Mouse (Mus musculus): ENCODE data around the gene AC141477.1. TPM values are rescaled to one million over a fixed set of nuclear protein-coding genes. Genes with fewer than 3 reads are reported as not detected.

The AC141477.1 gene
- polyA plus RNA-seq, 1 experiment from 2014 or later = 2.0 TPM

DNA sequence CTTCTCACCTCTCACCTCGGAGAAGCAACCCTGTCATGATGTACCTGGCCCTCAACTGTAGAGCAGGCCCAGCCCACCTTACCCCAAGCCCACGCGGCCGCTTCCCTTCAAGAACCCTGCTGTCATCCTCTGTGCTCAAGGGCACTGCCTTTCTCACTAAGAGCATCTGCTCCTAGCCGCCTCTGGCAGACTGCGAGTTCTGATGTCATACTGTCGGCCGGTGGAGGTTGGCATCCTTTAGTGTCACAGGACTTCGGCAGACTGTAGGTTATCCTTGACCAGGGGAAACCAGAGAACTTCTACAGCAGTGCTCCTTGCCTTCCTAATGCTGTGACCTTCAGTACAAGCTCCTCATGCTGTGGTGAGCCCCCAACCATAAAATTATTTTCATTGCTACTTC is 49.1 kb downstream of the AC141477.1 start:
- ATAC-seq = no peak
- H3K9ac ChIP-seq = no peak overlapping the region
- H3K27me3 ChIP-seq (replicated peaks) = no peaks in the 10 kb centered on the region
- no peaks in the 10 kb centered on the region for H3K4me1 ChIP-seq (replicated peaks)
- H3K36me3 ChIP-seq = peaks cover 38% of the 10 kb centered on the region
- no peaks in the 10 kb centered on the region for H3K9me3 ChIP-seq
- no peak overlapping the region for H3K4me3 ChIP-seq (replicated peaks)
- no peak overlapping the region for H3K4me2 ChIP-seq (replicated peaks)
- no peak overlapping the region for H3K27ac ChIP-seq
- WGBS = 95% methylated on average over 9 of the region's 9 CpGs

Other genes starting within 250 kb of the AC141477.1 start
- gene Prmt2, start 202.6 kb downstream of the AC141477.1 start, polyA plus RNA-seq (2015; fragmentation: Nextera tagmentation; extraction: Ambion mirVana) = 42.6 and 43.7 TPM in 2 replicates
- gene S100b, start 186.6 kb downstream of the AC141477.1 start, polyA plus RNA-seq (2015; fragmentation: Nextera tagmentation; extraction: Ambion mirVana) = 2.2 and 2.6 TPM in 2 replicates
- 9.0 and 10.2 TPM in 2 replicates for gene Dip2a, start 95.2 kb downstream of the AC141477.1 start, polyA plus RNA-seq (2015; fragmentation: Nextera tagmentation; extraction: Ambion mirVana)
- 11.2 and 11.7 TPM in 2 replicates for gene Pcnt, start 2.3 kb upstream of the AC141477.1 start, polyA plus RNA-seq (2015; fragmentation: Nextera tagmentation; extraction: Ambion mirVana)
- not detected in 2 replicates for gene 2610028H24Rik, start 8.6 kb upstream of the AC141477.1 start, polyA plus RNA-seq (2015; fragmentation: Nextera tagmentation; extraction: Ambion mirVana)
- 37.3 and 42.1 TPM in 2 replicates for gene Mcm3ap, start 28.5 kb upstream of the AC141477.1 start, polyA plus RNA-seq (2015; fragmentation: Nextera tagmentation; extraction: Ambion mirVana)
- 5.3 and 5.5 TPM in 2 replicates for gene Ybey, start 28.7 kb upstream of the AC141477.1 start, polyA plus RNA-seq (2015; fragmentation: Nextera tagmentation; extraction: Ambion mirVana)
- 60.2 and 67.2 TPM in 2 replicates for gene Lss, start 91.1 kb upstream of the AC141477.1 start, polyA plus RNA-seq (2015; fragmentation: Nextera tagmentation; extraction: Ambion mirVana)
- gene Spatc1l, start 121.8 kb upstream of the AC141477.1 start, polyA plus RNA-seq (2015; fragmentation: Nextera tagmentation; extraction: Ambion mirVana) = not detected in 2 replicates
- gene Ftcd, start 135.2 kb upstream of the AC141477.1 start, polyA plus RNA-seq (2015; fragmentation: Nextera tagmentation; extraction: Ambion mirVana) = 0.64 and 1.3 TPM in 2 replicates
- 274 and 282 TPM in 2 replicates for gene Col6a2, start 183.2 kb upstream of the AC141477.1 start, polyA plus RNA-seq (2015; fragmentation: Nextera tagmentation; extraction: Ambion mirVana)